Mouse (Mus musculus) neural tube, embryonic 14.5 days (tissue): ENCODE measurements at regions not wholly inside any gene's neighbourhood (a gene's known extent, or its start where the extent isn't known, plus 50 kb on each side); places are given as distances from the start of the nearest gene placed in this dataset.

Source experiments
- ATAC-seq: fragments of 200-750 bp; cut with Nextera tagmentation; 2 replicates; pipeline ENCODE4 v1.8.0; 2017; ENCODE audit warnings: low read depth, mild to moderate bottlenecking, moderate TSS enrichment, moderate library complexity
- H3K27ac ChIP-seq: fragments of 300-500 bp; sonication (generic); 2 replicates; pipeline ENCODE4 v1.5.1; 2014; ENCODE audit warnings: low read depth, mild to moderate bottlenecking, control low read depth, low read length, moderate library complexity, mixed read lengths
- H3K27me3 ChIP-seq: fragments of 300-500 bp; sonication (generic); 2 replicates; pipeline ENCODE4 v1.6.1; 2014; ENCODE audit warnings: low read length; ENCODE audit not compliant: control insufficient read depth, insufficient read depth
- H3K36me3 ChIP-seq: fragments of 300-500 bp; sonication (generic); 2 replicates; pipeline ENCODE4 v1.6.1; 2014; ENCODE audit warnings: low read length, mixed read lengths; ENCODE audit not compliant: control insufficient read depth, insufficient read depth
- H3K4me1 ChIP-seq: fragments of 300-500 bp; sonication (generic); 2 replicates; pipeline ENCODE4 v1.6.1; 2014; ENCODE audit warnings: low read length; ENCODE audit not compliant: control insufficient read depth, insufficient read depth
- H3K4me2 ChIP-seq: fragments of 300-500 bp; sonication (generic); 2 replicates; pipeline ENCODE4 v1.6.1; 2014; ENCODE audit warnings: mild to moderate bottlenecking, low read depth, low read length, control low read depth
- H3K4me3 ChIP-seq: fragments of 300-500 bp; sonication (generic); 2 replicates; pipeline ENCODE4 v1.5.1; 2014; ENCODE audit warnings: low read depth, low read length, control low read depth, mixed read lengths
- H3K9ac ChIP-seq: fragments of 300-500 bp; sonication (generic); replicated peaks from 2 replicates; pipeline ENCODE4 v1.6.1; 2014; ENCODE audit warnings: low read depth, mild to moderate bottlenecking, control low read depth, low read length, mixed read lengths
- H3K9me3 ChIP-seq: fragments of 300-500 bp; sonication (generic); 2 replicates; pipeline ENCODE4 v1.6.1; 2016; ENCODE audit warnings: low read length; ENCODE audit not compliant: control insufficient read depth
- WGBS: fragments of 180-500 bp; shearing (Covaris S2); extraction: QIAGEN DNeasy Blood & Tissue Kit; methylation state at CpG from one replicate; pipeline ENCODE4 v1.1.7; 2014; 5-methylcytosine and 5-hydroxymethylcytosine counted together

DNA sequence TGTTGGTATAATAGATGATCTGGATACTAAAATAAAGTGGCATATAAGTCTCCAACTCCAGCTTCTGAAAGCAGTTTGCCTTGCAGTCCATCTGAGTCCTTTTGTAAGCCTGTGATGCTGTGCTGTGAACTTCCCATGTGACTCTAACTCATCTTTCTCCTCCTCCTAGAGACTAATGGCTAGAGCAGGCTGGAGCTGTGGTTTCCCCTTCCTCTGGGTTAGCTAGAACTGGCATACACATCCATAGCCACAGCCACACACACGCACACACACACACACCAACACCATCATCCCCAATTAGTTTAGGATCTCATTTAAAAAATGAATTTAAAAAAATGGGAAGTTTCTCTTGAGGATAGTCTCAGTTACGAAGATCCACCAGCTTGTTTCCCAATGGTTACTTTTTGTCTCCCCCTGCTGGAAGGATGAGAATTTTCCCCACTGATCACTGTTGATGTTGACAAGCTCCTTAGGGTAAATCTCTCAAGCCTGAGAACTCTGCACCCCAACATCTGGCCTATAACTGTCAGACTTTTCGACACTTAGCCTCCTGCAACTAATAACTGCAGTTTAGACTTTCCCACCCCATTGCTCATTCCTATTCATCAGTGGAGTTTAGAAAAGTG lies 500.7 kb downstream of the Mdfic start:
- Histone ChIP-seq H3K9ac (no peak overlapping the region), H3K4me1 (no peaks in the 10 kb centered on the region), H3K4me3 (no peak overlapping the region), H3K4me2 (no peak overlapping the region), H3K27ac (no peak overlapping the region), H3K36me3 (no peaks in the 10 kb centered on the region), H3K9me3 (no peaks in the 10 kb centered on the region), H3K27me3 (no peaks in the 10 kb centered on the region)
- 34% methylated on average over 3 of the region's 3 CpGs for WGBS
- 0 out of 2 replicates have a peak, but pooled peaks have one; percentile 51 for ATAC-seq
